Mouse (Mus musculus): ENCODE data around the gene Yap1.

- TF ChIP-seq CTCF (IDR thresholded peaks at IDR 0.05; ENCODE audit: low read depth, low read length) (no peak), POLR2A (IDR thresholded peaks at IDR 0.05; ENCODE audit: borderline replicate concordance, low read depth, low read length) (no peak)
Observed at GRCm38 (mm10) chr9:7934419-7934818, 70.0 kb downstream of the Yap1 start.
